Mouse (Mus musculus) stomach, postnatal 0 days (tissue): ENCODE results near the gene Rabl3. TPM values are rescaled to one million over a fixed set of nuclear protein-coding genes. Genes with fewer than 3 reads are reported as not detected.

Source experiments
- ATAC-seq: fragments of 200-750 bp; cut with Nextera tagmentation; 2 replicates; pipeline ENCODE4 v1.8.0; 2017; ENCODE audit not compliant: low FRiP score, low TSS enrichment
- DNase-seq: peaks from one replicate; pipeline ENCODE4 v3.0.0-alpha.2; 2016; ENCODE audit warnings: low spot score
- H3K27ac ChIP-seq: fragments of 300-500 bp; sonication (generic); replicated peaks from 2 replicates; pipeline ENCODE4 v1.5.1; 2014; ENCODE audit warnings: mild to moderate bottlenecking, control low read depth
- H3K27me3 ChIP-seq: fragments of 300-500 bp; sonication (generic); 2 replicates; pipeline ENCODE4 v1.6.1; 2014; ENCODE audit warnings: low read length; ENCODE audit not compliant: control insufficient read depth, insufficient read depth
- H3K36me3 ChIP-seq: fragments of 300-500 bp; sonication (generic); 2 replicates; pipeline ENCODE4 v1.6.1; 2014; ENCODE audit warnings: low read length, mixed read lengths; ENCODE audit not compliant: control insufficient read depth, insufficient read depth
- H3K4me1 ChIP-seq: fragments of 300-500 bp; sonication (generic); replicated peaks from 2 replicates; pipeline ENCODE4 v1.6.1; 2014; ENCODE audit warnings: antibody characterized with exemption; ENCODE audit not compliant: control insufficient read depth, insufficient read depth
- H3K4me2 ChIP-seq: fragments of 300-500 bp; sonication (generic); replicated peaks from 2 replicates; pipeline ENCODE4 v1.6.1; 2014; ENCODE audit warnings: low read depth, mild to moderate bottlenecking, control low read depth, moderate library complexity
- H3K4me3 ChIP-seq: fragments of 300-500 bp; sonication (generic); 2 replicates; pipeline ENCODE4 v1.5.1; 2014; ENCODE audit warnings: low read depth, low read length, control low read depth
- H3K9ac ChIP-seq: fragments of 300-500 bp; sonication (generic); 2 replicates; pipeline ENCODE4 v1.6.1; 2014; ENCODE audit warnings: mild to moderate bottlenecking, low read length, control low read depth, mixed read lengths
- H3K9me3 ChIP-seq: fragments of 300-500 bp; sonication (generic); 2 replicates; pipeline ENCODE4 v1.6.1; 2016; ENCODE audit warnings: low read length; ENCODE audit not compliant: control insufficient read depth
- CTCF ChIP-seq: IDR thresholded peaks from 2 replicates; pipeline ENCODE4 v1.5.1; 2016; ENCODE audit warnings: antibody characterized with exemption, low read depth, mild to moderate bottlenecking, moderate library complexity
- EP300 ChIP-seq: optimal IDR thresholded peaks from 2 replicates; pipeline ENCODE3; 2016; ENCODE audit warnings: antibody characterized with exemption
- WGBS: fragments of 180-500 bp; shearing (Covaris S2); extraction: QIAGEN DNeasy Blood & Tissue Kit; methylation state at CpG from one replicate; pipeline ENCODE4 v1.1.7; 2014; 5-methylcytosine and 5-hydroxymethylcytosine counted together
- polyA plus RNA-seq: library from polyadenylated mRNA; unstranded; fragments of >200 nt; fragmentation: Nextera tagmentation; extraction: Ambion mirVana; gene quantifications from 2 replicates; pipeline ENCODE4 v1.2.1, GENCODE M21; 2015

Gene Rabl3
- polyA plus RNA-seq, 1 experiment from 2014 or later = 13.2 TPM

- no peak overlapping the region for H3K27ac ChIP-seq
- H3K9me3 ChIP-seq = no peaks in the 10 kb centered on the region
- H3K4me2 ChIP-seq = no peak overlapping the region
- no peaks in the 10 kb centered on the region for H3K27me3 ChIP-seq
- H3K9ac ChIP-seq = no peak overlapping the region
- no peaks in the 10 kb centered on the region for H3K4me1 ChIP-seq
- no peaks in the 10 kb centered on the region for H3K36me3 ChIP-seq
- no peak for ATAC-seq
- WGBS = 59% methylated on average over 8 of the region's 8 CpGs
- no peak overlapping the region for H3K4me3 ChIP-seq
- DNase-seq = no peak
- no peak for TF ChIP-seq CTCF
- no peak for TF ChIP-seq EP300
Measured at GRCm38 (mm10) chr16:37616104-37616503, 76.4 kb downstream of the Rabl3 start.

- no peaks in the 10 kb centered on the region for H3K9me3 ChIP-seq
- no peaks in the 10 kb centered on the region for H3K36me3 ChIP-seq
- ATAC-seq (no peak), DNase-seq (no peak)
- no peaks in the 10 kb centered on the region for H3K4me1 ChIP-seq
- no peaks in the 10 kb centered on the region for H3K27me3 ChIP-seq
- no peak overlapping the region for H3K27ac ChIP-seq
- no peak for TF ChIP-seq EP300
- no peak for TF ChIP-seq CTCF
- no peak overlapping the region for H3K9ac ChIP-seq
- no peak overlapping the region for H3K4me2 ChIP-seq
- WGBS = 37% methylated on average over 3 of the region's 3 CpGs
- no peak overlapping the region for H3K4me3 ChIP-seq
Measured at GRCm38 (mm10) chr16:37617695-37618094, 78.0 kb downstream of the Rabl3 start.

Other genes starting within 250 kb of the Rabl3 start
- 1.1 and 2.5 TPM in 2 replicates for gene Stxbp5l, start 154.9 kb upstream of the Rabl3 start, polyA plus RNA-seq
- gene Gtf2e1, start 96 bp upstream of the Rabl3 start, polyA plus RNA-seq = 9.2 and 9.5 TPM in 2 replicates
- gene Hgd, start 40.3 kb downstream of the Rabl3 start, polyA plus RNA-seq = 0.21 and 0.29 TPM in 2 replicates
- gene Ndufb4, start 114.6 kb downstream of the Rabl3 start, polyA plus RNA-seq = 101 and 119 TPM in 2 replicates
- 238 and 254 TPM in 2 replicates for gene Fstl1, start 237.0 kb downstream of the Rabl3 start, polyA plus RNA-seq